Mouse (Mus musculus) thymus, adult 2 months (tissue): Measurements from ENCODE around the gene Podnl1.

Source experiments
- CTCF ChIP-seq: fragments of 200-500 bp; IDR thresholded peaks from 2 replicates; pipeline ENCODE4 v1.5.1; 2012; ENCODE audit warnings: mild to moderate bottlenecking, control low read depth, low read length, moderate library complexity, borderline replicate concordance; ENCODE audit not compliant: control insufficient read depth, poor library complexity, insufficient read depth; ENCODE audit errors: extremely low read depth
- POLR2A ChIP-seq: fragments of 200-500 bp; IDR thresholded peaks from 2 replicates; pipeline ENCODE4 v1.6.1; 2012; ENCODE audit warnings: mild to moderate bottlenecking, low read length, control low read depth, moderate library complexity; ENCODE audit not compliant: control insufficient read depth, poor library complexity, insufficient read depth; ENCODE audit errors: extremely low read depth

DNA sequence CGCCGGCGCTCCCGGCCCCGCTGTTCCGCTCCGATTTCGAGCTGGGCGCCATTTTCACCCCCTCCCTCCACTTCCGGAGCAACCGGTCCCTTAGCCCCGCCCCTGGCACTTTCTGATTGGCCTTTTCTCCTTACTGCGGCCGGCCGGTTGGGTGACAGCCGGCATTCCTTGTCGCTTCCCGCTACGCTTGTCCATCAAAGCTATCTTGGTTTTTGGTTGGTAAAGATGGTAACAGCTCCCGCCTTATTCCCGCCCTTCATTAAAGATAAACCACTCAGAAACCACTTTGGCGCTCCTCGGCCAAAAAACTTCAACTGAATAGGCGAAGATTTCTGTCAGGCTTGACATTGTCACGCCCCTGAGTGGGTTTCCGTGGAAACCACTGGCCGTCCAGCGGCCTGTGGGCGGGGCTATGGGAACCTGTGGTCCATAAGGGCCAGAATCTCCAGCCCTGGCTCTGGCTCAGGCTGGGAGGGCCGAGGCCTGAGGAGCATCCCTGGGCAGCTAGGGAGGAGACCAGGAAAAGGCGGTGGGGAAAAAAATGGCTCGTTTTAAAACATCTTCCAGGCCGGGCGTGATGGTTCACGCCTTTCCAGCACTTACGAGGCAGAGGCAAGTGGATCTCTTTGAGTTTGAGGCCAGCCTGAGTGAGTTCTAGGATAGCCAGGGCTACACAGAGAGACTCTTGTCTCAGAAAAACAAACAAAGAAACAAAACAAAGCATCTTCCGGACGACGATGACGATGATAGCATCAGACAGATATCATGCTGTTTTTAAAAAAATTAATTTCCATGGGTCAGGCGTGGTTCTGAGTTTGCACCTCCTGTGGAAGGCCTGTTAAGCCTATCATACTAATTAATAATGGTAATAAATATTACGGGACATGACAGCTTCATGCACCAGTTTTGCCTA, 20.8 kb upstream of the Podnl1 start, which contains the start of gene Dcaf15:
- TF ChIP-seq CTCF (no peak), POLR2A (peak; percentile 57; the same call in 1 of the 2 replicates)
